Mouse (Mus musculus): ENCODE measurements around the gene Dcdc2a. TPM values are rescaled to one million over a fixed set of nuclear protein-coding genes. Genes with fewer than 3 reads are reported as not detected.

The Dcdc2a gene
- polyA plus RNA-seq, 1 experiment, result 0.04 TPM

DNA sequence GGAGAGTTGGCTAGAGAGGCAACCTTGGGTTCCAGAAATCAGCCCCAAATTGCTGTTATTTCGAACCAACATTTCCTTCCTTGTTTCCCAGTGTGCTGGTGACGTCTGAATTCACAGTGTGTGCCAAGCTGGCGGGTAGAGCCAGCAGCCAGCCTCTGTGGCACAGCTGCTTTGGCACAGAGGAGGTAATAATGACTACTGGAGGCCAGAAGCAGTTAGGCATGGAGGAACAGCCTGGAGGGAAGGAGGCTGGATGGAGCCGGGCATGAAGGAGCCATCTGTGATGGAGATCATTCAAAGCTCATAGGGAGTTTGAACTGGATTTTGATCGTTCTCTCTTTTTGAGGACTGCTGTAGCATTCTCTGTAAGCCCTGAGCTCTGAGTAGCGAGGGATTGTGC, 201.8 kb downstream of the Dcdc2a start:
- Histone ChIP-seq H3K36me3 (ENCODE audit: control insufficient read depth, insufficient read depth, low read length) (no peaks in the 10 kb centered on the region), H3K27ac (ENCODE audit: control insufficient read depth, insufficient read depth, low read length) (no peak overlapping the region), H3K4me3 (ENCODE audit: control insufficient read depth, insufficient read depth, low read length) (no peak overlapping the region), H3K27me3 (ENCODE audit: control insufficient read depth, insufficient read depth, low read length) (no peaks in the 10 kb centered on the region), H3K4me1 (replicated peaks; ENCODE audit: control insufficient read depth, insufficient read depth, low read length) (no peaks in the 10 kb centered on the region)
- TF ChIP-seq CTCF (IDR thresholded peaks at IDR 0.05; ENCODE audit: borderline replicate concordance, control insufficient read depth, extremely low read depth, insufficient read depth, low read length, poor library complexity) (no peak), POLR2A (IDR thresholded peaks at IDR 0.05; ENCODE audit: control insufficient read depth, extremely low read depth, insufficient read depth, low read length, poor library complexity) (no peak)
- no peak for DNase-seq
- WGBS, result 80% methylated on average over 6 of the region's 6 CpGs

Other genes with a start within 250 kb of the Dcdc2a start
- gene Acot13, start 224.5 kb upstream of the Dcdc2a start, polyA plus RNA-seq (2012; rRNA removed), result 49.8 and 51.5 TPM in 2 replicates
- gene Tdp2, start 224.3 kb upstream of the Dcdc2a start, polyA plus RNA-seq (2012; rRNA removed), result 40.3 and 42.4 TPM in 2 replicates
- 0.12 and 0.13 TPM in 2 replicates for gene D130043K22Rik, start 210.9 kb upstream of the Dcdc2a start, polyA plus RNA-seq (2012; rRNA removed)
- 1.3 and 1.4 TPM in 2 replicates for gene Aldh5a1, start 118.3 kb upstream of the Dcdc2a start, polyA plus RNA-seq (2012; rRNA removed)
- 0.47 and 1.0 TPM in 2 replicates for gene Gpld1, start 112.9 kb upstream of the Dcdc2a start, polyA plus RNA-seq (2012; rRNA removed)
- gene Mrs2, start 35.6 kb upstream of the Dcdc2a start, polyA plus RNA-seq (2012; rRNA removed), result 39.1 and 47.1 TPM in 2 replicates
- gene Nrsn1, start 214.5 kb downstream of the Dcdc2a start, polyA plus RNA-seq (2012; rRNA removed), result not detected in 2 replicates